Mouse (Mus musculus) kidney, postnatal 0 days (tissue): ENCODE measurements at regions not wholly inside any gene's neighbourhood (a gene's known extent, or its start where the extent isn't known, plus 50 kb on each side); places are given as distances from the start of the nearest gene placed in this dataset.

Experiments
- ATAC-seq: fragments of 200-750 bp; cut with Nextera tagmentation; replicated peaks from 2 replicates; pipeline ENCODE4 v1.8.0; 2017; ENCODE audit warnings: low read depth, moderate number of reproducible peaks, moderate TSS enrichment, moderate library complexity; ENCODE audit not compliant: low FRiP score
- DNase-seq: peaks from one replicate; pipeline ENCODE4 v3.0.0-alpha.2; 2016; ENCODE audit warnings: low spot score
- H3K27ac ChIP-seq: fragments of 300-500 bp; sonication (generic); 2 replicates; pipeline ENCODE4 v1.5.1; 2014; ENCODE audit warnings: mild to moderate bottlenecking
- H3K27me3 ChIP-seq: fragments of 300-500 bp; sonication (generic); 2 replicates; pipeline ENCODE4 v1.6.1; 2014; ENCODE audit warnings: low read length, mixed read lengths; ENCODE audit not compliant: insufficient read depth
- H3K36me3 ChIP-seq: fragments of 300-500 bp; sonication (generic); 2 replicates; pipeline ENCODE4 v1.6.1; 2014; ENCODE audit warnings: low read length, mixed read lengths; ENCODE audit not compliant: insufficient read depth
- H3K4me1 ChIP-seq: fragments of 300-500 bp; sonication (generic); replicated peaks from 2 replicates; pipeline ENCODE4 v1.6.1; 2014; ENCODE audit warnings: antibody characterized with exemption, low read length, mixed read lengths; ENCODE audit not compliant: insufficient read depth
- H3K4me2 ChIP-seq: fragments of 300-500 bp; sonication (generic); 2 replicates; pipeline ENCODE4 v1.6.1; 2014; ENCODE audit warnings: mild to moderate bottlenecking, low read length, moderate library complexity, mixed read lengths
- H3K4me3 ChIP-seq: fragments of 300-500 bp; sonication (generic); replicated peaks from 2 replicates; pipeline ENCODE4 v1.5.1; 2014; ENCODE audit warnings: low read depth, low read length
- H3K9ac ChIP-seq: fragments of 300-500 bp; sonication (generic); 2 replicates; pipeline ENCODE4 v1.6.1; 2014; ENCODE audit warnings: low read depth, low read length
- H3K9me3 ChIP-seq: fragments of 300-500 bp; sonication (generic); replicated peaks from 2 replicates; pipeline ENCODE4 v1.6.1; 2016; ENCODE audit warnings: low read length, inconsistent platforms, mixed read lengths
- CTCF ChIP-seq: IDR thresholded peaks from 2 replicates; pipeline ENCODE4 v1.5.1; 2016; ENCODE audit warnings: antibody characterized with exemption, low read depth, mild to moderate bottlenecking, moderate library complexity
- WGBS: fragments of 180-500 bp; shearing (Covaris S2); extraction: QIAGEN DNeasy Blood & Tissue Kit; methylation state at CpG from one replicate; pipeline ENCODE4 v1.1.7; 2014; 5-methylcytosine and 5-hydroxymethylcytosine counted together

DNA sequence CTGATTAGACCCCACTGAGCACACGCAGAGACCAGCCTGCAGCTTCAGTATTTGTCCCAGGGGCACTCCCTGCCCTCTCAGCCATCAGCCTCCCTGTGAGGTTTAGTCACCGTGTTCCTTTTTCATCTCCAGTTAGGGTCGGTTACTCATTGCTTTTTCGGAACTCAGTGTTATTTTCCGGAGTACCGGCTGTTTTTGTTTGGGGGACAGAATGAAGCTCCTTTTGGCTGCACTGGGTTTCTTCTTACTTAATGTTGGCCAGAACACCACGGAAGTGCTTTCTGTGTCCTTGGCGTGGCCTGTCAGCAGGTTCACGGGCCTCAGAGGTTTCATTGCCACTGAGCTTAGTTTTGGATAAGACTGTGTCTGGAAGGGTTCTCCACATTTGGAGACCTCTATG, 114.7 kb downstream of the Ackr3 start:
- Histone ChIP-seq H3K9ac (no peak overlapping the region), H3K36me3 (no peaks in the 10 kb centered on the region), H3K4me2 (no peak overlapping the region), H3K4me1 (no peaks in the 10 kb centered on the region), H3K27ac (no peak overlapping the region), H3K4me3 (no peak overlapping the region), H3K27me3 (no peaks in the 10 kb centered on the region), H3K9me3 (no peaks in the 10 kb centered on the region)
- no peak for TF ChIP-seq CTCF
- WGBS: 67% methylated on average over 9 of the region's 9 CpGs
- ATAC-seq: no peak
- DNase-seq: no peak

DNA sequence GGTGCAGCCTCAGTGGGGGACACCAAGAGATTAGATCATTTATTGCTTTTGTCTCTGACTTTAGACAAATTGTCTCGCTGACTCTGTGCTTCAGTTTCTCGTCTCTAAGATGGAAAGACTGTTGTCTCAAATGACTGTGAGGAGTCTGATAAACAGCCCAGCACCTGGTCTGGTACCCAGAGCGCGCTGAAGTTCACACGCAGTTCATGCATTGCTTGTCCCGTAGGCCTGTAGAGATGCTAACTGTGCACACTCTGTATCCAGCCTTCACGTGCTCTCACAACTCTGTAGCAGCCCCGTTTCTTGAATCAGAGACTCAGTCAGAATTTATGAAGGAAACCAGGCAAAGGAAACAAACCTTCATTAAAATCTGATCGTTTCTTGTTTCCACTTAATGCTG, 116.7 kb downstream of the Ackr3 start:
- Histone ChIP-seq H3K36me3 (no peaks in the 10 kb centered on the region), H3K9me3 (no peaks in the 10 kb centered on the region), H3K27ac (no peak overlapping the region), H3K4me3 (no peak overlapping the region), H3K9ac (no peak overlapping the region), H3K27me3 (no peaks in the 10 kb centered on the region), H3K4me2 (no peak overlapping the region), H3K4me1 (no peaks in the 10 kb centered on the region)
- TF ChIP-seq CTCF: no peak
- DNase-seq (no peak), ATAC-seq (no peak)
- WGBS: 52% methylated on average over 9 of the region's 9 CpGs

DNA sequence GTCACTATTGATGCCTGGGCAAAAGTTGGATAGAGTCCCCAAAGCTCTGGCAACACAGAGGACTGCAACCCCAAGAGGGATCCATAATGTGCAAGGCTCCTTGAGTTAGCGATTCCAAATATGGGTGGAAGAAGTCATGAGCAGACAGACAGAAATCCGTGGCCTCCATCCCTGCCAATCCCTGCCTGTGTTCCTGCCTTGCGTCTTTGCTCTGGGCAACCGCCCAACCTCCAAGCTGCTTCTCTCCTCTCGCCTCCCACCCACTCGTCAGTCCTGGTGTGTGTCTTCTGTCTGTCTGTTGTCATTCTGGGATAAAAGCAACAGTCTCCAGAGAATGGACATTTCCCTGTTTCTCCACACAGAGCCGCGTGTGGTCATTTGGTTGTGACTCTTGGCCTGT, 117.7 kb downstream of the Ackr3 start:
- no peak for ATAC-seq
- H3K27me3 ChIP-seq: no peaks in the 10 kb centered on the region
- no peak for DNase-seq
- H3K4me3 ChIP-seq: no peak overlapping the region
- H3K4me1 ChIP-seq: no peaks in the 10 kb centered on the region
- no peaks in the 10 kb centered on the region for H3K9me3 ChIP-seq
- WGBS: 85% methylated on average over 8 of the region's 8 CpGs
- H3K9ac ChIP-seq: no peak overlapping the region
- no peaks in the 10 kb centered on the region for H3K36me3 ChIP-seq
- H3K4me2 ChIP-seq: no peak overlapping the region
- no peak for TF ChIP-seq CTCF
- no peak overlapping the region for H3K27ac ChIP-seq

DNA sequence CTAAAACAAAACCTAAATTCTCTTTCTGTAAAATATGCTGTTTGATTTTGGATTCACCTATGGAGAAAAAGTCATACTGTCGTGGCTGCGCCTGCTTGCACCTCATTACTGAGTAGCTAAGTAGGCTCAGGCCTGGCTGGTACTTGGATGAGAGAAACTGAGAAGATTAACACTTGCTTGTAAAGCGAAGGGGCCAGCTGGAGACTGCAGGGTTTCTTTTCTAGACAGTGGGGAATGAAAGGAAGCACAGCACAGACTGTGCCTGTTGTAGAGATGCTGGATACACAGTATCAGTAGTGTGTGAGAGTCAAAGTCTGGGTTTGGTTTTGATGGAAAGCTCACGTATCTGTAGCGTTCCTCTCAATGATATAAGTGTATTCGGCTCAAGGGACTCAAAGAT, 123.5 kb downstream of the Ackr3 start:
- no peak for TF ChIP-seq CTCF
- DNase-seq: no peak

DNA sequence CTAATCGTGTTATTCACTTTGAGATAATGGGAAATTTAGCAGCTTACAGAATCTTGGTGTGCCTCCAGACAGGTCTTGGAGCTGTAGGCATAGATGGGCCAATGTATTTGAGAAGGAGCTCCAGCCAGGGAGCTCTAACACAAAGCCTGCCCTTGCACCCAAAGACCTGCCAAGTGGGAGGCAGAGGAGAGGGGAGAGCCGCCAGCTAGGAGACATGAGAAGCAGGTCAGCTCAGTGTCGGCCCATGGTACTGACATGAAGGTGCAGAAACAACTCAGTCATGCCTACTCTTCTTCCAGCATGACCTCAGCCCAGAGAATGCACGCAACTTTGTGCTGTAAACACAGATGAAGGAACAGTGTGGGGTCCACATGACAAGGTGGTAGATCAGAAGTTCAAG, 128.8 kb downstream of the Ackr3 start:
- TF ChIP-seq CTCF: no peak
- no peaks in the 10 kb centered on the region for H3K27me3 ChIP-seq
- H3K9me3 ChIP-seq: no peaks in the 10 kb centered on the region
- H3K9ac ChIP-seq: no peak overlapping the region
- no peak overlapping the region for H3K4me2 ChIP-seq
- WGBS: 86% methylated on average over 4 of the region's 4 CpGs
- H3K36me3 ChIP-seq: no peaks in the 10 kb centered on the region
- no peak for ATAC-seq
- peaks cover 18% of the 10 kb centered on the region; the same call in 1 of the 2 replicates for H3K4me1 ChIP-seq
- H3K27ac ChIP-seq: no peak overlapping the region
- no peak overlapping the region for H3K4me3 ChIP-seq
- DNase-seq: no peak

More for the DNA sequence above, 123.5 kb downstream of the Ackr3 start:
- H3K4me2 ChIP-seq: no peak overlapping the region
- H3K4me3 ChIP-seq: no peak overlapping the region
- no peak overlapping the region for H3K9ac ChIP-seq
- H3K9me3 ChIP-seq: no peaks in the 10 kb centered on the region
- WGBS: 72% methylated on average over 6 of the region's 6 CpGs
- no peaks in the 10 kb centered on the region for H3K4me1 ChIP-seq
- no peaks in the 10 kb centered on the region for H3K27me3 ChIP-seq
- ATAC-seq: no peak
- no peaks in the 10 kb centered on the region for H3K36me3 ChIP-seq
- no peak overlapping the region for H3K27ac ChIP-seq

DNA sequence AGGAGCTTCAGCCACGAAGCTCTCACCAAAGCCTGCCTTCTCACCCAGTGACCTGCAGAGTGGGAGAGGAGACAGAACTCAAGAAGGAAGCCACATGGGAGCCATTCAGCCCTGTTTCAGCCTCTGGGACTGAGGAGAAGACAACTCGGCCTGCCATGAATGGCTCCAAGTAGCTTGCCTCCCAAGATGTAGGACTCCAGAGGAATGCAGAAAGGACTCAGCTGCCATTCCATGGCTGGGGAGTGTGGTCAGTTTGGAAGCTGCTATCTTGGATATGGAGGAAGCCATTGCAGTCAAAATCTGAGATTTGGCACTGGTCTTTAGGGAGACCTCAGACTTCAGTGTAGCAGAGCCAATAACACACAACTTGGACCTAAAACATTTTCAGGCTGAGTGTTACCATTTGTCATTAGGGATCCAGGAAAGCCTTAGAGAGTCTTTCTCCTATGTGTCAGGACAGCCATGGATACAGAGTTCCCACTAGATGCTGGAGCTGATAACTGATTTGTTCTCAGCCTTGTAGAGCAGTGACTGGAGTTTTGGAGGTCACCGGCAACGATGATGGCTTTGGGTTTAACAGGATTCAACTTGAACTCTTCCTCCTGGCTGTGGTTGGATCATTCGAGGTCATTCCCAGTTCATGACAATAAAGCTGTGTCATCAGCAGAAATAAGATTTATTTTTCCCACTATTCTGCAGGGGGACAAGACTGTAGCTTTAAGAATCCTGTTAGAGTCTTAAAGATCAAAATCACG, 130.1 kb downstream of the Ackr3 start:
- H3K4me3 ChIP-seq: no peak overlapping the region
- no peak overlapping the region for H3K4me2 ChIP-seq
- 50% methylated on average over 6 of the region's 6 CpGs for WGBS
- H3K36me3 ChIP-seq: no peaks in the 10 kb centered on the region
- DNase-seq (peak; percentile 79), ATAC-seq (no peak)
- H3K27me3 ChIP-seq: no peaks in the 10 kb centered on the region
- H3K9me3 ChIP-seq: no peaks in the 10 kb centered on the region
- no peak for TF ChIP-seq CTCF
- H3K9ac ChIP-seq: no peak overlapping the region
- peaks cover 18% of the 10 kb centered on the region; the same call in 1 of the 2 replicates for H3K4me1 ChIP-seq
- H3K27ac ChIP-seq: peak overlapping the region; percentile 51; the same call in 1 of the 2 replicates
